Mouse (Mus musculus) layer of hippocampus, adult 18-20 months (tissue): Measurements from ENCODE around the gene 1700029F12Rik. TPM values are rescaled to one million over a fixed set of nuclear protein-coding genes. Genes with fewer than 3 reads are reported as not detected.

Experiments used
- DNase-seq, 2 experiments: peaks; one replicate each; pipeline ENCODE4 v3.0.0; 2022; ENCODE audit warnings: low spot score in 2 of 2
- total RNA-seq, 2 experiments: library from RNA; stranded (reverse); gene quantifications; 2 replicates each; pipeline ENCODE4 v1.2.3; 2021

1700029F12Rik gene
- total RNA-seq, 2 experiments from 2014 or later = not detected

DNA sequence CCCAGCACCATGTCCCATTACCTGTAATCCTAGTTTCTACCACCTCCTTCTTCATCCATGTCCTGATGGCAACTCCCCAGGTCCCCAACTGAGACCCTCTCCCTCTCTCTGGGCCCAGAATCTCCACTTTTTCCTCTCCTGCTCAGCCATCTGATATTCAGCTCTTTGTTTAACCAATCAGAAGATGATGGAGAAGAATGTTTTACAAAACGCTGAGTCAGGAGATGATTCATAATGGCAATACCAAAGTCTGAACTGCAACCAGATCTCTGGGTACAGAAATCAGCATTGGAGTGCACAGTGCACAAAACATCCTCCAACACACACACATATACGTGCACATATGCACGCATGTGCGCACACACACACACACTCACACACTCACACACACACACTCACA, 60.8 kb downstream of the 1700029F12Rik start:
- no peak for DNase-seq

Other genes starting within 250 kb of the 1700029F12Rik start
- 1 to 10 TPM; 2.4 to 2.9 TPM for gene Gcnt4, start 109.7 kb downstream of the 1700029F12Rik start, total RNA-seq
- 10 to 100 TPM; 40.9 to 43.1 TPM for gene Fam169a, start 32.9 kb upstream of the 1700029F12Rik start, total RNA-seq
- gene Gm6169, start 64.9 kb upstream of the 1700029F12Rik start, total RNA-seq = 1 to 10 TPM in 1 of 2 experiments, not detected in 1; 2.5 TPM
- gene Gfm2, start 103.6 kb upstream of the 1700029F12Rik start, total RNA-seq = 10 to 100 TPM; 24.4 to 24.6 TPM
- 10 to 100 TPM; 52.3 TPM for gene Nsa2, start 103.6 kb upstream of the 1700029F12Rik start, total RNA-seq
- 100 to 1,000 TPM; 121 to 138 TPM for gene Hexb, start 164.0 kb upstream of the 1700029F12Rik start, total RNA-seq
- gene Enc1, start 206.7 kb upstream of the 1700029F12Rik start, total RNA-seq = 100 to 1,000 TPM; 757 to 762 TPM